Mouse (Mus musculus): ENCODE measurements around the gene Daglb.

GRCm38 (mm10) chr5:143465156-143466085 is 1.0 kb downstream of the Daglb start:
- TF ChIP-seq CTCF (IDR thresholded peaks at IDR 0.05; ENCODE audit: control insufficient read depth, insufficient read depth, insufficient replicate concordance, low read depth, low read length): no peak
- no peak for TF ChIP-seq POLR2A (IDR thresholded peaks at IDR 0.05; ENCODE audit: control insufficient read depth, low read depth, low read length)
